Mouse (Mus musculus) layer of hippocampus, adult 18-20 months (tissue): ENCODE measurements around the gene Susd1. TPM values are rescaled to one million over a fixed set of nuclear protein-coding genes. Genes with fewer than 3 reads are reported as not detected.

Experiments used
- DNase-seq, 2 experiments: peaks; one replicate each; pipeline ENCODE4 v3.0.0; 2022; ENCODE audit warnings: low spot score in 2 of 2
- total RNA-seq, 2 experiments: library from RNA; stranded (reverse); gene quantifications; 2 replicates each; pipeline ENCODE4 v1.2.3; 2021

Susd1 gene
- total RNA-seq, 2 experiments from 2014 or later, result 7.5 to 8.1 TPM

GRCm38 (mm10) chr4:59382131-59382530, 56.3 kb downstream of the Susd1 start:
- DNase-seq, result no peak

GRCm38 (mm10) chr4:59381007-59381743, 57.3 kb downstream of the Susd1 start:
- DNase-seq, result peak; percentile 82 to 93

- no peak for DNase-seq
Measured at GRCm38 (mm10) chr4:59380478-59380877, 58.0 kb downstream of the Susd1 start.

DNA sequence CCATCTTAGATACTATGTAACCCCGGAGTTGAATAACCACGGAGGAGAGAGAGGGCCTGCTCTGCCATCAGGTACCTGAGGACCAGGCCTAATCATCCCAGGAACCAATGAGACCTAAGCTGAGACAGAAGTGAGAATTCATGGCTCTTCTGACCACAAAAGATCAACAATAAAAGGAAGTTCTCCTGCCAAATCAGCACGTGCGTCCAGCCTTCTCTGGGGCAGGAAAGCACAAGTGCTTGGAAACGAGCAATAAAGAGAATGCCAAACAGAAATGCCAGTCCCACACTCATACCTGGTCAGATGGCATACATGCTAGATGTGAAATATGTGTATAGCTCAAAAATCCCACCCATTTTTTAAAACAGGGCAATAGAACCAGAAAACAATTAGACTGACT, 58.6 kb downstream of the Susd1 start:
- DNase-seq, result no peak

GRCm38 (mm10) chr4:59378631-59379030, 59.8 kb downstream of the Susd1 start:
- DNase-seq, result no peak

- no peak for DNase-seq
Measured at GRCm38 (mm10) chr4:59374271-59374938, 64.0 kb downstream of the Susd1 start.

DNA sequence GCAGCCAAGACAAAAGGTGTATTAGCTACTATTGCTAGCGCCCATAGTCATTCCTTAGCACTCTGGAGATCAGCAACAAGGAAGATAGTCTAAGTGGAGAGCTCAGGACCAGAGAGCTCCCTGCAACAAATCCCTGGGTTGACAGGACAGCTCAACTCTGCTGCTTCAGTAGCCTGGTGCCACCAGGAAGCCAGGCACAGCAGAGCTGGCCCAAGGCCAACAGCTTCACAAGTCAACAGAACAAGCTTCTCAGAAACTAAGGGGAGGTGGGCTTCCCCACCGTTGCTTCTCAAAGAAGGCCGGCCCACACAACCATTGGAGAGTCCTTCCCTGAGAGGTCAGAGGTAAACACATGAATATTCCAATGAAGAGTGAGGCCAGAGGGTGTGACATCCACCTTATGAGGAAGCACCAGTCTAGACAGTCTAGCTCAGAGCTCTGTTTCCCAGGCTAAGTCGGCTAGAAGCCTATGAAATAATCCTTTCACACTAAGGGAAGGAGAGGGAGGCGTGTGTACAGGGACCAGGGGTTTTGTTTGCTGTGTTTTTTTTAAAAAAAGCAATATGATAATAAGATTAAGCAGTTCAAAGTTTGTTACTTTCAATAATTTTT, 65.8 kb downstream of the Susd1 start:
- DNase-seq, result no peak

- peak in 1 of 2 experiments; percentile 40 for DNase-seq
Measured at GRCm38 (mm10) chr4:59371910-59372309, 66.5 kb downstream of the Susd1 start.

- DNase-seq, result no peak
Measured at GRCm38 (mm10) chr4:59369941-59370340, 68.5 kb downstream of the Susd1 start.

DNA sequence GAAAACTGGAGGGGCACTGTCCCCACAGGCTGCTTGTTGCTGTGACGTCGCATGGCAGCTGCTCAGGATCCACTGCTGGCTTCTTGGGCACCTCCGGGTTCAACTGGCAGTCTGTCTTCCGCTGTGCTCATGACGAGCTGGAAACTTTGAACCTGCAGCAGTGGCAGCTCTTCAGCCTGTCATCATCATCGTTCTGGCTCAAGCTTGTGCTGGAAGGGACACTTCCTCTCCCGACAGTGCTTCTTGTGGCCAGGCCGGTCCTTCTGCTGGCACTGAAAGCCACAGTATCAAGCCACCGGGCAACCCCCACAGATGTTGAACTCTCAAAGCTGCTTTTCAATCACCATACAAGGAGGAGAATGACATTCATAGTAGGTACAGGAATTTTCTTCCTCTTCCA, 70.3 kb downstream of the Susd1 start:
- no peak for DNase-seq

DNA sequence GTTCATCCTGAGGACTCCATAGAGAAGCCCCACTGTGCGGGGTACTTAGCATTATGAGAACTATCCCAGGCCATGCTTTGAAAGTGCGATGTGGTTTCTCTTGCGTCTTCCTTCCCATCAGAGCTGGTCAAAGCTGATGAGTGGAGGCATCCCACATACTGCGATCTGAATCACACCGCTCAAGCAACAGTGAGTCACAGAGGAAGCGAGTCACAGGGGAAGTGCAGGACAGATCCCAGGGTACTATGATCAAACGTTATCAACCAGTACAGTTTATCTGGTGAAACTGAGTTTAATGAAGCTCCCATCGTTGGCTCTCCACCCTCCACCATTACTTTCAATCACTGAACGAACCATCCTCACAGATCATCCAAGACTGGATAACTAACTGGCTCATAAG, 72.2 kb downstream of the Susd1 start:
- DNase-seq, result no peak

DNA sequence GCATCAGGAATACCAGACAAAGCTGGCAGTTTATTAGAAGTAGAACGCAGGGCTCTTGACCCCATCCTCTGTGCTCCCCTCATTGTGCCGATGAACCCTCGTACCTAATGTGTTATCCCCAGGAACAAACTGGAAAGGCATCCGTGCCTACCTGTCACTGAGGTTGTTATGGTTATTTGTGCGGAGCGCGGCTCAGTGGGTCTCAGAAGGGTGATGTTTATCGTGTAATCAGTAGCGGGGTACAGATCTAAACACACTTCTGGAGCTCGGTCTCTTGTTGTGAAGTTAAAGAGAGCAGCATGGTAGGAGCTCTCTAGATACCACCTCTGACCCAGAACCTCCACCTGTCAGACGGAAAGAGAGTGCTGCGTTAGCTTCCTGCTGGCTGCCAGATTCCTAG, 72.9 kb downstream of the Susd1 start:
- no peak for DNase-seq

DNA sequence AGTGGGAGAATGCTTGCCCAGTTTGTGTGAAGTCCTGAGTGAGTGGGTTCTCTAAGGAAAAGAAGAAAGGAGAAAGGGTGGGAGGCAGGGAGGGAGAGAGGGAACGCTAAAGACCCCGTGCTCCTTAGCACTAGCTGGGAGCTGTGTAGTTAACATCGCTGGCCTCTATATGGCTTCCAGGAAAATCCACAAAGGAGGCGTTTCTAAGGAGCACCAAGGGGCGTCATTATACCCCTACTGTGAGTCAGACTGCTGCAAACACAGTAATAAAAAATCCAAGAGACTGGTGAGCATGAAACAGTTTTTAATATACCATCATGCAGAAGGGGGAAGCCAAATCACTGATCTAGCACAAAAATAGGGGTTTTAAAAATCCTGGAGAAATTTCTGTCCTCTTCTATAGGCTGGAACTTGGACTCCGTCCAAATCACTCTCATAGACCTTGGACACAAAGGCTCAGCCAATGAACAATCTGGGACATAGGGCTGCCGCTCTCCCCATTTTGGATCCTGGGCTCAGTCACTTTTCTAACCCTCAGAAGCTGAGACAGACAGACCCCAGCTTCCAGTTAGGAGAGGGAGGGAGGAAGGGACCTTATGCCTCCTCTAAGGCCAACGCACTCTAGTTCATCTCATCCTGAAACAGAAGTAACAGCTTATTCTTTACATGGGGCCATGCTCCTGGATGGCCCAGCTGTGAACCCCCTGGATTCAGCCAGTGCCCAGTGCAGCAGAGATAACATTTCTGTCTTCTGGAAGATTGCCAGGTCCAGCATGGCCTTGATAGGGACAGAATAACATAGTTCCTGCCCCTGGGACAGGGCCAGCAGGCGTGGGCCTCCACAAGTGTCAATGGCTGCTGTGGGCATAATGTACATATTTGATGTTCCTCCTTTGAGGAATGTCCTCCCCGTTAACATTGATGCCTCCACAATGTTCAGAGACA, 73.9 kb downstream of the Susd1 start:
- no peak for DNase-seq

DNA sequence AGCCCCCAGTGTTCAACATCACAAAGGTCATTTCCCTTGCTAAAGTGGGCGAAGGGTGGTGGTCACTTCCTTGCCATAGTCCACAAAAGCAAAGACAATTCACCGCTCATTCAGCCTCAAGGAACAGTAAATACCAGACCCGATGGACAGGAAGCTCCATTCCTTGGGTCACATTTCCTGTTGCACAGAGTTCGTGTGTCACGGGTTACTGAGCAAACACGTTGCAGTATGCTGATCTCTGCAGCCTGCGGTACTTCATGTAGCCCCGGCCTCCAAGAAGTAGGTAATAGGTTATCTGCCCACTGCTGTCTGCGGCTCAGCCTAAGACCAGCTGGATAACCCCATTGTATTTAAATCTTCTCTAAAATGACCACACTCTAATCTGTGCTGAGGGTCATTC, 75.4 kb downstream of the Susd1 start:
- DNase-seq, result no peak

- DNase-seq, result peak; percentile 48 to 86
Measured at GRCm38 (mm10) chr4:59360704-59361103, 77.7 kb downstream of the Susd1 start.

GRCm38 (mm10) chr4:59359921-59360320, 78.5 kb downstream of the Susd1 start:
- DNase-seq, result no peak

DNA sequence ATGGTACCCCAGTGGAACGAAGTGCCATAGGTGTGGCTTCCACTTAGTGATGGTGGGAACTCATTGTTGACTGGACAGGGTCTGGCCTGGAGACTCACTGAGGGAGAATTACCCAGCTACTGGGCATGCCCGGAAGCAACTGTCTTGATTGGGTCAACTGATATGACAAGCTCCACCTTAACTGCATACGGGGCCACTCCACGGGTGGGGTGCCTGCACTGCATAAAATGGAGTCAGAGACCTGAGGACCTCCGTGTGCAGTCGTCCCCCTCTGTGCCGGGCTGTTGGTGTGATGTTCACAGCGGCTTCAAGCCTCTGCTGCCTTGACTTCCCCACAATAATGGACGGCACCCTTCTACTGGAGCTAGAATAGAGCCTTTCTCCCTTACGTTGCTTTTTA, 79.5 kb downstream of the Susd1 start:
- DNase-seq, result no peak

DNA sequence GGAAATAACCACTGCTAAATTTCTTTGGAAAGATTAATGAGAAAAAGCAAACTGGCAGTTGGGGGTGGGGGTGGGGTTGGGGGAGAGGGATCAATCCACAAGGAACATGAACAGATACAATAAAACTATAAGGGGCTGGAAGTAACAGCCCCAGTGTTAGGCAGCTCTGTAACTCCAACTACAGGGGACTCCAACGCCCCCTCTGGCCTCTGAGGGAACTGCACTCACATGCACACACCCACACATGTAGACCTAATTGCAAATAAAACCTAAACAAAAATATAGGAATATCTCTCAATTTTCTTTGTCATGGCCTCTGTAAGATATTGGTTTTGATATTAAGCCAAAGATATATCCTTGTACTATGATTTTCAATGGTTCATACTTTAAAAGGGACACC, 83.0 kb downstream of the Susd1 start:
- no peak for DNase-seq

DNA sequence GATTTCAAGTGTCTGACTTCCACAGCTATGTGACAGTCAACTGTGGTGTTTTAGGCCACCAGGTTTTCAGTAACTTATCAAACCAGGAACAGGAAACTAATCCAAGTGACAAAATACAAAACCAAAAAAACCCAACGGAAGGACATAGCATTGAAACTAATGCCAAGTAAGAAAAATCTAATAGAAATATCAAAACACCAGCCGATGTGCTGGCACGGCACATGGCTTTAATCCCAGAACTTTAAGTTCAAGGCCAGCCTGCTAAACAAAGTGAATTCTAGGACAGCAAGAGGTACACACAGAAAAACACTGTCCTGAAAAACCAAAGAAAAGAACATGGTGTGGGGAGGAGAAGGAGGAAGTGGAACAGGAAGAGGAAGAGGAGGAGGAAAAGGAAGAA, 83.8 kb downstream of the Susd1 start:
- no peak for DNase-seq

GRCm38 (mm10) chr4:59351938-59352337, 86.5 kb downstream of the Susd1 start:
- DNase-seq, result no peak

DNA sequence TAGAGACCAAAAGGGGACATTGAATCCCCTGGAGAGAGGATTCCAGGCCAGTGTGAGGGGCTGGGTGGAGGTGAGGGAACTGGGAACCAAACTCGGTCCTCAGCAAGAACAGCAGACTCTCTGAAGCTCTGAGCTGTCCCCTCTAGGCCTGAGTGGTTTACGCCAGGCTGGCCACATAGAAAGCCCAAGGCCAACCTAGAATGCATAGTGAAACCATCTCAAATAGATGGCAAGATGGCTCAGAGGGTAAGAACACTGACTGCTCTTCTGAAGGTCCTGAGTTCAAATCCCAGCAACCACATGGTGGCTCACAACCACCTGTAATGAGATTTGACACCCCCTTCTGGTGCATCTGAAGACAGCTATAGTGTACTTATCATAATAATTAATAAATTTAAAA, 88.1 kb downstream of the Susd1 start:
- DNase-seq, result no peak
